Mouse (Mus musculus): ENCODE measurements at regions not wholly inside any gene's neighbourhood (a gene's known extent, or its start where the extent isn't known, plus 50 kb on each side); places are given as distances from the start of the nearest gene placed in this dataset.

DNA sequence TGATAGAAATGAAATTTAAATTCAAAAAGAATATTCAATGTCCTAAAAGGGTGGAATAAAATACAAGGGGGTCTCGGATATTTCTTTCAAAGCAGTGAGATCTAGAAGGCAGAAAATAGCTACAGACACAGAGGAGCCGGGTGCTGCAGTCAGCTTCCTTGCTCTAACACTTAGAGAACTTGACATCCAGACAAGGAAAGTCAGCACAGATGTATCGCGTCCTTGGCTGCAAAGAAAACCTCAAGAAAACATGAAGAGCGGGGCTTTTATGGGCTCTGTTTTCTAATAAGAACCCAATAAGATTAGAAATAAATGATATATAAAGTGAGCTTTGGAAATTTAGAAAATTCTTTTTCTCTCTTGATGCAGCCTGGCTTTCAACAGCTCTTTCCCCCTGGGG is 53.1 kb upstream of the Glis3 start:
- Histone ChIP-seq H3K36me3 (ENCODE audit: control insufficient read depth in 1 of 2, insufficient read depth in 2 of 2, low read length in 2 of 2) (no peaks in the 10 kb centered on the region), H3K9ac (ENCODE audit: control insufficient read depth, low read depth, low read length, poor library complexity, severe bottlenecking) (no peak overlapping the region), H3K79me2 (ENCODE audit: control insufficient read depth, insufficient read depth, low read length, poor library complexity) (no peaks in the 10 kb centered on the region), H3K27me3 (ENCODE audit: control insufficient read depth in 1 of 2, insufficient read depth in 2 of 2, low read length in 2 of 2) (no peaks in the 10 kb centered on the region), H3K4me3 (ENCODE audit: control insufficient read depth in 1 of 2, insufficient read depth in 1 of 2, low read depth in 2 of 2, low read length in 2 of 2) (no peak overlapping the region), H3K4me1 (ENCODE audit: control insufficient read depth in 1 of 2, insufficient read depth in 2 of 2, low read length in 2 of 2) (no peaks in the 10 kb centered on the region), H3K9me3 (replicated peaks; ENCODE audit: insufficient read depth, low read length) (no peaks in the 10 kb centered on the region), H3K27ac (ENCODE audit: control insufficient read depth, low read depth, low read length) (no peak overlapping the region)
- DNase-seq (ENCODE audit: low read depth, low spot score), result no peak
- TF ChIP-seq SMC3 (IDR thresholded peaks at IDR 0.05; ENCODE audit: low read depth, low read length) (no peak), NRF1 (IDR thresholded peaks at IDR 0.05; ENCODE audit: insufficient read depth, low read depth, low read length, poor library complexity, severe bottlenecking) (no peak), BHLHE40 (IDR thresholded peaks at IDR 0.05; ENCODE audit: borderline replicate concordance, low read depth, low read length) (no peak), TCF12 (IDR thresholded peaks at IDR 0.05; ENCODE audit: low read depth, low read length) (no peak), KAT2A (conservative IDR thresholded peaks at IDR 0.05; ENCODE audit: low read depth, low read length) (no peak), MYC (IDR thresholded peaks at IDR 0.05; ENCODE audit: low read depth, low read length) (no peak), ZKSCAN1 (IDR thresholded peaks at IDR 0.05; ENCODE audit: low read depth, low read length) (no peak), POLR2A (IDR thresholded peaks at IDR 0.05; ENCODE audit: control insufficient read depth in 1 of 2, insufficient read depth in 1 of 2, low read depth in 1 of 2, low read length in 2 of 2, poor library complexity in 1 of 2) (no peak), UBTF (IDR thresholded peaks at IDR 0.05; ENCODE audit: borderline replicate concordance, insufficient read depth, low read depth, low read length) (no peak), CHD2 (IDR thresholded peaks at IDR 0.05; ENCODE audit: low read length) (no peak), MEF2A (IDR thresholded peaks at IDR 0.05; ENCODE audit: extremely low read depth, insufficient replicate concordance, low read depth, low read length, poor library complexity, severe bottlenecking) (no peak)

DNA sequence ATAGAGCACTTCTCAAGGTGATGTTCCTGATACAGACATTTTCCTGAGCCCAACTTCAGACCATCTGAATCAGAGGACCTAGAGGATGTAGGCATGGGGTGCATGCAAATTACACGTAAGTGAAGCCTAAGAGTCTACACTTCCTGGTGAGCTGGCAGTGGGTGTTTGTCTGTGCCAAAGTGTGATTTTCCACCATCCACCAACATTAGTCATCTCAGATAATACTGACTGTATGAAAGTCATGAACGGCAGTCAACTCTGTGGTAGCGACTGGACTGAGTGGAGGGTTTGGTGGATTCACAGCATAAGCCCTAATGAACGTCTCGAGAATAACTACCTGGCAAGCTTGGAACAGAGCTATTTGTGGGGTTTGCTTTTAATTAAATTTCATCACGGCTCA is 53.9 kb upstream of the Glis3 start:
- Histone ChIP-seq H3K27me3 (ENCODE audit: control insufficient read depth in 1 of 2, insufficient read depth in 2 of 2, low read length in 2 of 2) (no peaks in the 10 kb centered on the region), H3K4me3 (ENCODE audit: control insufficient read depth in 1 of 2, insufficient read depth in 1 of 2, low read depth in 2 of 2, low read length in 2 of 2) (no peak overlapping the region), H3K9ac (ENCODE audit: control insufficient read depth, low read depth, low read length, poor library complexity, severe bottlenecking) (no peak overlapping the region), H3K4me1 (ENCODE audit: control insufficient read depth in 1 of 2, insufficient read depth in 2 of 2, low read length in 2 of 2) (no peaks in the 10 kb centered on the region), H3K79me2 (ENCODE audit: control insufficient read depth, insufficient read depth, low read length, poor library complexity) (no peaks in the 10 kb centered on the region), H3K36me3 (ENCODE audit: control insufficient read depth in 1 of 2, insufficient read depth in 2 of 2, low read length in 2 of 2) (no peaks in the 10 kb centered on the region), H3K9me3 (replicated peaks; ENCODE audit: insufficient read depth, low read length) (no peaks in the 10 kb centered on the region), H3K27ac (ENCODE audit: control insufficient read depth, low read depth, low read length) (no peak overlapping the region)
- TF ChIP-seq E2F4 (IDR thresholded peaks at IDR 0.05; ENCODE audit: borderline replicate concordance, low read depth, low read length) (no peak), SMC3 (IDR thresholded peaks at IDR 0.05; ENCODE audit: low read depth, low read length) (no peak), ZC3H11A (IDR thresholded peaks at IDR 0.05; ENCODE audit: low read depth, low read length) (no peak), MYC (IDR thresholded peaks at IDR 0.05; ENCODE audit: low read depth, low read length) (no peak), MYB (IDR thresholded peaks at IDR 0.05; ENCODE audit: low read depth, low read length) (no peak), NELFE (IDR thresholded peaks at IDR 0.05; ENCODE audit: low read depth, low read length) (no peak), ELF1 (IDR thresholded peaks at IDR 0.05; ENCODE audit: low read depth, low read length) (no peak), CHD1 (IDR thresholded peaks at IDR 0.05; ENCODE audit: low read depth, low read length) (no peak), MAX (IDR thresholded peaks at IDR 0.05; ENCODE audit: low read length) (no peak), MXI1 (IDR thresholded peaks at IDR 0.05; ENCODE audit: low read depth, low read length) (no peak), KAT2A (conservative IDR thresholded peaks at IDR 0.05; ENCODE audit: low read depth, low read length) (no peak), TCF12 (IDR thresholded peaks at IDR 0.05; ENCODE audit: low read depth, low read length) (no peak), ZMIZ1 (IDR thresholded peaks at IDR 0.05; ENCODE audit: low read depth, low read length) (no peak), GABPA (IDR thresholded peaks at IDR 0.05; ENCODE audit: low read depth, low read length) (no peak), ZNF384 (IDR thresholded peaks at IDR 0.05; ENCODE audit: low read depth, low read length) (no peak), USF1 (IDR thresholded peaks at IDR 0.05; ENCODE audit: low read depth, low read length) (no peak), MAFK (IDR thresholded peaks at IDR 0.05; ENCODE audit: borderline replicate concordance, low read depth, low read length) (no peak), BHLHE40 (IDR thresholded peaks at IDR 0.05; ENCODE audit: borderline replicate concordance, low read depth, low read length) (no peak)
- DNase-seq (ENCODE audit: low read depth, low spot score), result no peak

Data from MEL (cell line).